Mouse (Mus musculus): ENCODE data around the gene Ctu1. TPM values are rescaled to one million over a fixed set of nuclear protein-coding genes. Genes with fewer than 3 reads are reported as not detected.
A peak's percentile ranks its signal among the peaks of the same experiment; 100 is the strongest.
"Not testable (repeated sequence)": the region's sequence is repeated elsewhere in the genome, so short reads cannot be mapped to it uniquely, and the experiment has no call there.

Gene Ctu1
- polyA plus RNA-seq, 1 experiment from 2014 or later: 4.9 TPM

GRCm38 (mm10) chr7:43682511-43682910 lies 10.7 kb downstream of the Ctu1 start:
- not testable (repeated sequence) for H3K4me2 ChIP-seq; H3K27ac ChIP-seq; H3K4me1 ChIP-seq (replicated peaks); H3K36me3 ChIP-seq; ATAC-seq (replicated peaks; ENCODE audit: insufficient number of reproducible peaks, insufficient read depth, low FRiP score, low read depth); H3K9me3 ChIP-seq (replicated peaks); H3K9ac ChIP-seq; H3K27me3 ChIP-seq; H3K4me3 ChIP-seq
- WGBS: 31% methylated on average over 1 of the region's 1 CpGs

GRCm38 (mm10) chr7:43685088-43685487 lies 13.3 kb downstream of the Ctu1 start:
- ATAC-seq (replicated peaks; ENCODE audit: insufficient number of reproducible peaks, insufficient read depth, low FRiP score, low read depth): no peak
- WGBS: 48% methylated on average over 7 of the region's 7 CpGs

GRCm38 (mm10) chr7:43690118-43690517 lies 18.3 kb downstream of the Ctu1 start, which contains the start of gene Klk14:
Gene Klk14 (plus strand): TSS chr7:43690418.
- no peaks in the 10 kb centered on the region for H3K4me1 ChIP-seq (replicated peaks)
- H3K36me3 ChIP-seq: no peaks in the 10 kb centered on the region
- no peak within 1 kb of the TSS for H3K4me2 ChIP-seq
- no peak within 1 kb of the TSS for H3K4me3 ChIP-seq
- no peaks in the 10 kb centered on the region for H3K9me3 ChIP-seq (replicated peaks)
- no peak for ATAC-seq (replicated peaks; ENCODE audit: insufficient number of reproducible peaks, insufficient read depth, low FRiP score, low read depth)
- no peak within 1 kb of the TSS for H3K27ac ChIP-seq
- H3K9ac ChIP-seq: no peak within 1 kb of the TSS
- no peaks in the 10 kb centered on the region for H3K27me3 ChIP-seq

More at GRCm38 (mm10) chr7:43685088-43685487, 13.3 kb downstream of the Ctu1 start:
- no peaks in the 10 kb centered on the region for H3K9me3 ChIP-seq (replicated peaks)
- no peaks in the 10 kb centered on the region for H3K4me1 ChIP-seq (replicated peaks)
- H3K9ac ChIP-seq: no peak overlapping the region
- H3K36me3 ChIP-seq: no peaks in the 10 kb centered on the region
- H3K27ac ChIP-seq: no peak overlapping the region
- H3K4me3 ChIP-seq: no peak overlapping the region
- no peak overlapping the region for H3K4me2 ChIP-seq
- no peaks in the 10 kb centered on the region for H3K27me3 ChIP-seq

GRCm38 (mm10) chr7:43710031-43710430 lies 38.2 kb downstream of the Ctu1 start:
- Histone ChIP-seq H3K27me3 (peaks cover 6% of the 10 kb centered on the region), H3K4me1 (replicated peaks) (0 out of 2 replicates have a peak, but pooled peaks cover 4% of the 10 kb centered on the region), H3K36me3 (no peaks in the 10 kb centered on the region), H3K9ac (no peak overlapping the region), H3K4me3 (no peak overlapping the region), H3K9me3 (replicated peaks) (no peaks in the 10 kb centered on the region), H3K4me2 (no peak overlapping the region), H3K27ac (no peak overlapping the region)
- WGBS: 82% methylated on average over 3 of the region's 3 CpGs
- no peak for ATAC-seq (replicated peaks; ENCODE audit: insufficient number of reproducible peaks, insufficient read depth, low FRiP score, low read depth)

GRCm38 (mm10) chr7:43712267-43712666 lies 40.5 kb downstream of the Ctu1 start, which contains the start of gene Klk13:
Gene Klk13 (plus strand): TSS chr7:43712567.
- Histone ChIP-seq H3K27ac (no peak within 1 kb of the TSS), H3K27me3 (peaks cover 6% of the 10 kb centered on the region), H3K4me2 (0 out of 2 replicates have a peak within 1 kb of the TSS, but pooled peaks have one; percentile 3), H3K36me3 (no peaks in the 10 kb centered on the region), H3K9me3 (replicated peaks) (no peaks in the 10 kb centered on the region), H3K4me3 (no peak within 1 kb of the TSS), H3K9ac (no peak within 1 kb of the TSS), H3K4me1 (replicated peaks) (0 out of 2 replicates have a peak, but pooled peaks cover 4% of the 10 kb centered on the region)
- 59% methylated on average over 4 of the region's 4 CpGs for WGBS
- no peak for ATAC-seq (replicated peaks; ENCODE audit: insufficient number of reproducible peaks, insufficient read depth, low FRiP score, low read depth)

- 9% methylated on average over 9 of the region's 9 CpGs for WGBS
- H3K27me3 ChIP-seq: peaks cover 6% of the 10 kb centered on the region
- no peak overlapping the region for H3K9ac ChIP-seq
- ATAC-seq (replicated peaks; ENCODE audit: insufficient number of reproducible peaks, insufficient read depth, low FRiP score, low read depth): no peak
- 0 out of 2 replicates have a peak overlapping the region, but pooled peaks have one; percentile 3 for H3K4me2 ChIP-seq
- H3K36me3 ChIP-seq: no peaks in the 10 kb centered on the region
- no peaks in the 10 kb centered on the region for H3K9me3 ChIP-seq (replicated peaks)
- no peak overlapping the region for H3K4me3 ChIP-seq
- no peak overlapping the region for H3K27ac ChIP-seq
- 0 out of 2 replicates have a peak, but pooled peaks cover 4% of the 10 kb centered on the region for H3K4me1 ChIP-seq (replicated peaks)
Observed at GRCm38 (mm10) chr7:43712917-43713316, 41.1 kb downstream of the Ctu1 start.

GRCm38 (mm10) chr7:43713741-43714351 lies 42.0 kb downstream of the Ctu1 start:
- no peak for ATAC-seq (replicated peaks; ENCODE audit: insufficient number of reproducible peaks, insufficient read depth, low FRiP score, low read depth)
- H3K9ac ChIP-seq: no peak overlapping the region
- peaks cover 6% of the 10 kb centered on the region for H3K27me3 ChIP-seq
- H3K36me3 ChIP-seq: no peaks in the 10 kb centered on the region
- H3K27ac ChIP-seq: no peak overlapping the region
- no peak overlapping the region for H3K4me3 ChIP-seq
- H3K4me2 ChIP-seq: peak overlapping the region; percentile 25; the same call in 1 of the 2 replicates
- WGBS: 8% methylated on average over 19 of the region's 19 CpGs
- H3K4me1 ChIP-seq (replicated peaks): 0 out of 2 replicates have a peak, but pooled peaks cover 4% of the 10 kb centered on the region
- no peaks in the 10 kb centered on the region for H3K9me3 ChIP-seq (replicated peaks)

Other genes starting within 250 kb of the Ctu1 start
- not detected in 2 replicates for gene Lim2, start 244.3 kb upstream of the Ctu1 start, polyA plus RNA-seq (2015; fragmentation: Nextera tagmentation; extraction: Ambion mirVana)
- gene Nkg7, start 234.9 kb upstream of the Ctu1 start, polyA plus RNA-seq (2015; fragmentation: Nextera tagmentation; extraction: Ambion mirVana): 1.6 and 18.8 TPM in 2 replicates
- gene Cldnd2, start 231.2 kb upstream of the Ctu1 start, polyA plus RNA-seq (2015; fragmentation: Nextera tagmentation; extraction: Ambion mirVana): not detected in 2 replicates
- gene Etfb, start 227.9 kb upstream of the Ctu1 start, polyA plus RNA-seq (2015; fragmentation: Nextera tagmentation; extraction: Ambion mirVana): 631 and 668 TPM in 2 replicates
- gene Gm45233, start 227.9 kb upstream of the Ctu1 start, polyA plus RNA-seq (2015; fragmentation: Nextera tagmentation; extraction: Ambion mirVana): 0.31 and 0.43 TPM in 2 replicates
- 2.9 and 4.4 TPM in 2 replicates for gene Vsig10l, start 208.9 kb upstream of the Ctu1 start, polyA plus RNA-seq (2015; fragmentation: Nextera tagmentation; extraction: Ambion mirVana)
- gene Iglon5, start 181.9 kb upstream of the Ctu1 start, polyA plus RNA-seq (2015; fragmentation: Nextera tagmentation; extraction: Ambion mirVana): 0.28 TPM in 1 of 2 replicates, not detected in the other
- not detected in 2 replicates for gene 4931406B18Rik, start 166.1 kb upstream of the Ctu1 start, polyA plus RNA-seq (2015; fragmentation: Nextera tagmentation; extraction: Ambion mirVana)
- 0.49 and 1.1 TPM in 2 replicates for gene Cd33, start 127.6 kb upstream of the Ctu1 start, polyA plus RNA-seq (2015; fragmentation: Nextera tagmentation; extraction: Ambion mirVana)
- gene Zfp658, start 109.8 kb upstream of the Ctu1 start, polyA plus RNA-seq (2015; fragmentation: Nextera tagmentation; extraction: Ambion mirVana): 1.3 and 1.5 TPM in 2 replicates
- 6.0 and 7.9 TPM in 2 replicates for gene Zfp719, start 92.4 kb upstream of the Ctu1 start, polyA plus RNA-seq (2015; fragmentation: Nextera tagmentation; extraction: Ambion mirVana)
- gene Zfp819, start 64.8 kb upstream of the Ctu1 start, polyA plus RNA-seq (2015; fragmentation: Nextera tagmentation; extraction: Ambion mirVana): not detected in 2 replicates
- gene Ceacam18, start 37.3 kb upstream of the Ctu1 start, polyA plus RNA-seq (2015; fragmentation: Nextera tagmentation; extraction: Ambion mirVana): not detected in 2 replicates
- 0.47 and 1.0 TPM in 2 replicates for gene Siglece, start 11.9 kb upstream of the Ctu1 start, polyA plus RNA-seq (2015; fragmentation: Nextera tagmentation; extraction: Ambion mirVana)
- not detected in 2 replicates for gene Klk14, start 18.4 kb downstream of the Ctu1 start, polyA plus RNA-seq (2015; fragmentation: Nextera tagmentation; extraction: Ambion mirVana)
- gene Klk13, start 40.6 kb downstream of the Ctu1 start, polyA plus RNA-seq (2015; fragmentation: Nextera tagmentation; extraction: Ambion mirVana): 0.19 and 0.34 TPM in 2 replicates
- not detected in 2 replicates for gene Klk12, start 96.9 kb downstream of the Ctu1 start, polyA plus RNA-seq (2015; fragmentation: Nextera tagmentation; extraction: Ambion mirVana)
- 0.11 and 0.20 TPM in 2 replicates for gene Klk11, start 102.6 kb downstream of the Ctu1 start, polyA plus RNA-seq (2015; fragmentation: Nextera tagmentation; extraction: Ambion mirVana)
- 0.31 and 1.2 TPM in 2 replicates for gene Klk10, start 109.0 kb downstream of the Ctu1 start, polyA plus RNA-seq (2015; fragmentation: Nextera tagmentation; extraction: Ambion mirVana)
- gene Klk9, start 119.9 kb downstream of the Ctu1 start, polyA plus RNA-seq (2015; fragmentation: Nextera tagmentation; extraction: Ambion mirVana): not detected in 2 replicates
- gene Klk8, start 125.6 kb downstream of the Ctu1 start, polyA plus RNA-seq (2015; fragmentation: Nextera tagmentation; extraction: Ambion mirVana): 17.0 and 23.9 TPM in 2 replicates
- 0.08 TPM in 1 of 2 replicates, not detected in the other for gene Klk7, start 139.3 kb downstream of the Ctu1 start, polyA plus RNA-seq (2015; fragmentation: Nextera tagmentation; extraction: Ambion mirVana)
- gene Klk6, start 152.5 kb downstream of the Ctu1 start, polyA plus RNA-seq (2015; fragmentation: Nextera tagmentation; extraction: Ambion mirVana): not detected in 2 replicates
- gene Klk5, start 170.0 kb downstream of the Ctu1 start, polyA plus RNA-seq (2015; fragmentation: Nextera tagmentation; extraction: Ambion mirVana): not detected in 2 replicates
- 0.18 TPM in 1 of 2 replicates, not detected in the other for gene Klk4, start 209.1 kb downstream of the Ctu1 start, polyA plus RNA-seq (2015; fragmentation: Nextera tagmentation; extraction: Ambion mirVana)

All from heart, embryonic 15.5 days (tissue).